Mouse (Mus musculus): ENCODE measurements around the gene Lrrc74b.

- TF ChIP-seq CTCF (IDR thresholded peaks at IDR 0.05; ENCODE audit: control insufficient read depth, insufficient read depth, insufficient replicate concordance, low read depth, low read length) (no peak), POLR2A (IDR thresholded peaks at IDR 0.05; ENCODE audit: control insufficient read depth, low read depth, low read length) (no peak)
Observed at GRCm38 (mm10) chr16:17527606-17528005, 33.4 kb downstream of the Lrrc74b start.
